Mouse (Mus musculus): Measurements from ENCODE around the gene Cenpw.
A peak's percentile ranks its signal among the peaks of the same experiment; 100 is the strongest.

Cenpw gene

GRCm38 (mm10) chr10:30199916-30200826, at the start of gene Cenpw:
TSS of gene Cenpw (minus strand) at chr10:30200560.
- peak; percentile 71 to 78 for DNase-seq

- no peak for DNase-seq
Measured at GRCm38 (mm10) chr10:30249654-30250053, 49.3 kb upstream of the Cenpw start.

GRCm38 (mm10) chr10:30199501-30199900, 859 bp downstream of the Cenpw start:
- DNase-seq, result no peak

GRCm38 (mm10) chr10:30167700-30168099, 32.7 kb downstream of the Cenpw start:
- no peak for DNase-seq

Measured in cerebellum, postnatal 36 days (tissue).